Mouse (Mus musculus) kidney, adult 8-10 months (tissue): Measurements from ENCODE around the gene Zfp523.

Experiments
- DNase-seq, 2 experiments: peaks; one replicate each; pipeline ENCODE4 v3.0.0; 2022

Gene Zfp523

GRCm38 (mm10) chr17:28176775-28177539 lies at the start of gene Zfp523:
Gene Zfp523 (plus strand): TSS chr17:28177129.
- peak; percentile 84 to 85 for DNase-seq

- no peak for DNase-seq
These were observed 47.1 kb upstream of the Zfp523 start for GRCm38 (mm10) chr17:28129796-28130195.

GRCm38 (mm10) chr17:28130391-28131125 lies 46.4 kb upstream of the Zfp523 start:
- DNase-seq = no peak

DNA sequence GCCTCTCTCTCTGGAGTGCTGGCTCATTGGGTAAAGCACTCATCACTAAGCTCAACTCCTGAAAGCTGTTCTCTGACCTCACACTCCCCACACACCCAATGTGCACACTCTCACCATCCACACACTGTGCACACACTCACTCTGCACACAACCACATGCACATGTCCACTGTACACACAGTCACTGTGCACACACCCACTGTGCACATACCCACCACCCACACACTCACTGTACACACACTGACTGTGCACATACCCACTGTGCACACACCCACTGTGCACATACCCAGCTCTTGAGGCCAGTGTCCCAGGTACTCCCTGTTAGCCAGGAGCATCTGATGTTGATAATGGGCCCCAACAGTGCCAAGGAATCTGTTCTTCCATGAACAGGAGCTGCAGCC lies 45.8 kb upstream of the Zfp523 start:
- DNase-seq = no peak

GRCm38 (mm10) chr17:28133193-28133592 lies 43.7 kb upstream of the Zfp523 start:
- peak; percentile 30 to 68 for DNase-seq

- no peak for DNase-seq
These were observed 41.4 kb upstream of the Zfp523 start for GRCm38 (mm10) chr17:28135496-28135895.

GRCm38 (mm10) chr17:28136266-28136665 lies 40.7 kb upstream of the Zfp523 start:
- no peak for DNase-seq

DNA sequence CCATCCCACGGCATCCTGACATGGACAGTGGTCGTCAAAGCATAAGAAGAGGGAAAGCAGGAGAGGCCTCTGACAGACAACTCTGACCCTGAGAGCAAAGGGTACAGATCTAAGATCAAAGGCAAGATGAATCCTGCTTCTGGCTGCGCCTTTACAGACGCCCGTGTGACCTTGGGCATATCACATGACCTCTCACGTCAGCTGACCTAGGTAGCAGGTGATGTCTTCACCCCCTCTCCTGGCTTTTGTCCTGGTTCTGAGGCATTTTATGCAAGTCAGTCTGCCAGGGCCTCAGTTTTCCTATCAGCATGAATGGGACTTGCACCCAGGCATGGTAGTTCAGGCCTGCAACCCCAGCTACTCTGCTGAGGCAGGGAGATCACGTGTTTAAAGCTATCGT lies 38.9 kb upstream of the Zfp523 start:
- DNase-seq = no peak

- DNase-seq = no peak
These were observed 38.2 kb upstream of the Zfp523 start for GRCm38 (mm10) chr17:28138685-28139084.

DNA sequence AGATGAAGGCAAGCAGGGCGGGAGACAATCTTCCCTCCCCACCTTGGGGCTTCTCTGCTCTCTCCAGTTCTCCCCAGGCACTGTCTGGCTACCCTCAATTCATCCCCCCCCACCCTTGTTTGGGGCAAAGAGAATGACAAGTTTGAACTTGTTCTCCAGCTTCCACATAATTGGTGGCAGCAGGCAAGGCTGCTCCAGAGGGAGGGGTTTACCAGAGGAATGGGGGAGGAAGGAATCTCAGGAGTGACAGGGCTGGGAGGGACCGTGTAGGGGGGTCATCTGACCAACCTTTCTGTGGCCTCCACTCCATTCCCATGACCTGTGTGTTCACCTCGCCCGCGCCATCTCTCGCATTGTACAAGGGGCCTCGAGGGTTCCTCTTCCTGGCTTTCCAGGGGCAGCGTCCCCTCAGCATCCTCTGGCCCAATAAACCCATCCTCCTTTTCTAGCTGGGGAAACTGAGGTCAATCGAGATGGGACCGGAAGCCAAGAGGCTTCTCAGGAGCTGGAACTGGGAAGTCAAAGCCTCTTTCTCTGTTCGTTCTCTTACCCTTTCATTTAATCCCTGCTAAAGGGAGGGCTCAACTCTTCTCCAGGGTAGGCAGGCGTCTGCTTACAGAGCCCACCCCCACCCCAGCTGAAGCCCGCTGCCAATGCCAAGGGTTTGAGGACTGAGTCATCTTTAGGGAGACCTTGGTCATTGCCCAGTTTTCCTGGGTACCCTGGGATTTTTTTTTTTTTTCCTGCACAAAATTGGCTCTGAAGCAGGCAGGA lies 36.3 kb upstream of the Zfp523 start:
- no peak for DNase-seq

GRCm38 (mm10) chr17:28141205-28141650 lies 35.7 kb upstream of the Zfp523 start:
- no peak for DNase-seq

GRCm38 (mm10) chr17:28141771-28142699 lies 34.9 kb upstream of the Zfp523 start, which contains the start of gene Scube3:
Gene Scube3 (plus strand): TSS chr17:28142141.
- no peak for DNase-seq

GRCm38 (mm10) chr17:28142700-28143610 lies 34.0 kb upstream of the Zfp523 start:
- DNase-seq = no peak

- DNase-seq = no peak
These were observed 33.2 kb upstream of the Zfp523 start for GRCm38 (mm10) chr17:28143751-28144150.

DNA sequence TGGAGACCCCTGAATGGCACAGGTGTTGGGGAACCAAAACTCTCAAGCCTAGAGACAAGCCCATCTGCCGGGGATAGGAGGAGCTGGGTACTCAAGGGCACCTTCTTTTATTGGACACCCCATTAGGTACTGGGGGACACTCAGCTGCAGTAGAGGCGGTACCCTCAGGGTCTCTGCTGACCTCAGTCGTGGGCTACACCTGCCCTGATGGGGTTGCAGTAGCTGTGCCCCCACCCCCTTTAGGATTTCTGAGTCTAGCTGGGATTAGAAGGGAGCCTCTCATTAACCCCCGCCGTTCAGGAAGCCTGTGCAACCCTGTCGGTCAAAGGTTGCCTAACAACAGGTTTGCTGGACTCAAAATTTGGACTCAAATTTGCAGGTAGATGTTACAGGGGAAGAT lies 32.7 kb upstream of the Zfp523 start:
- DNase-seq = no peak

- no peak for DNase-seq
These were observed 28.6 kb upstream of the Zfp523 start for GRCm38 (mm10) chr17:28148288-28148687.

GRCm38 (mm10) chr17:28149734-28150133 lies 27.2 kb upstream of the Zfp523 start:
- DNase-seq = no peak

DNA sequence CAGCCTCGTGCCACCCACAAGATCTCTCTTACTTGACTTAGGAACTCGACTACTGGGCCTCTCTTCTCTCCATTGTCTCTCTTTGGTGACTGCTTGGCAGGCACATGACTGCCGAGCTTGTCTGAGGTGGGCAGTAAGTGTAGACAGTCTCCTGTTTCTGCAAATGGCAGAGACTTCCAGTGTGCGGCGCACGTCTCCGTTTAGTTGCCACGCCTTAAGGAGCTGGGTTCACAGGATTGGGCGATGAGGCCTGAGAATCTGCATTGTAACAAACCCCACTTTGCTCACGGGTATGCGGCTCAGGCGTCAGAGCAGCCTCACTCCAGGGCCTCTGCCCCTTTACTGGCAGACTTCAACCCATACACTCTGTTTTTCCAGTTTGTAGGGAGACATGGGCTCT lies 26.5 kb upstream of the Zfp523 start:
- no peak for DNase-seq

DNA sequence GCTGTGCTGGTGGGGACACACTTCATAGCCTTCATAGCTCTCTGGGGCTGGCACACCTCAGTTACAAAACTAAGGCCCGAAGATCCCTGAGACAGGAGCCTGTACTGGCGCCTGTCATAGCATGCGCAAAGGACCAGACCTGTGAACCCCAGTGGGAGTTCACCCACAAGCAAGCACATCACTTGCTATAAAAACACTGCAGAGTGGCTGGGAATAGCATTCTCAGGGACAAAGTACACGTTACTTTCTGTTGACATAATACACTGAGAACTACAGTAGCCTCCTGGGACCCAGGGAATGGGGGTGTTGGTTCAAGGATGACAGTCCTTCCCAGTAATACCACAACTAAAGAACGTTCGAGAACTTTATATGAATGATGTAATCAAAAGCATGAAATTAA lies 23.8 kb upstream of the Zfp523 start:
- no peak for DNase-seq

- no peak for DNase-seq
These were observed 22.0 kb upstream of the Zfp523 start for GRCm38 (mm10) chr17:28154970-28155369.

DNA sequence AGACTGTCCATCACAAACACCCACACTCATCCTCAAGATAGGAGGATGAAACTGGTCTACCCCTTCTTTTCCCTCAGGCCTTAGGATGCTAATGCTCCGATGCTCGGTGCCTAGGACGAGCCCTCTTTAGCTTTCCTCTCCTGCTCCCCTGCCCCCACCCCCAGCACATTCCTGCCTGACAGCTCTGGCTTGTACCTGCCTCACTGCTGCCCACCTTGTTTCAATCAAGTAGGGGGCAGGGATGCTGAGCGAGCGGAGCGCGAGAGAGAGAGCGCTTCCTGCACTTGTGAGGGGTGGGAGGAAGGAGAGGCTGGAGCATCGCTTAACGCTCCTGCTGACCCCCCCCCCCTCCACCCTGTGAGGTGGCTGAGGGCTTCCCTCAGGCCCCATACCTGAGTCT lies 16.6 kb upstream of the Zfp523 start:
- DNase-seq = no peak
